1 mouse cellular context compared by ENCODE assay signal in genomic region chr10:60277207-60278005, GRCm38 (mm10).
TF ChIP-seq lines count a peak whose summit lies in the region.

Psap (plus strand) TSS chr10:60277627.

TF ChIP-seq in CH12.LX, 34 proteins besides CTCF, POLR2A, EP300 and RAD21 (continued from another document):
- TF ChIP-seq NELFE (IDR thresholded peaks at IDR 0.05; ENCODE audit: low read depth, low read length) (peak; percentile 83), MAZ (IDR thresholded peaks at IDR 0.05; ENCODE audit: low read depth, low read length) (peak; percentile 91), BHLHE40 (IDR thresholded peaks at IDR 0.05; ENCODE audit: low read depth, low read length) (no peak; the same call in 1 of the 2 replicates), TCF12 (IDR thresholded peaks at IDR 0.05; ENCODE audit: low read depth, low read length) (peak; percentile 81), JUND (conservative IDR thresholded peaks at IDR 0.05; ENCODE audit: low read depth, low read length) (no peak), E2F4 (IDR thresholded peaks at IDR 0.05; ENCODE audit: insufficient replicate concordance, low read depth, low read length) (peak; percentile 88; the same call in 1 of the 2 replicates), NRF1 (IDR thresholded peaks at IDR 0.05; ENCODE audit: low read depth, low read length) (peak; percentile 91), IRF4 (IDR thresholded peaks at IDR 0.05; ENCODE audit: low read depth, low read length) (peak; percentile 71), MYC (IDR thresholded peaks at IDR 0.05; ENCODE audit: low read depth, low read length) (no peak), JUN (IDR thresholded peaks at IDR 0.05; ENCODE audit: insufficient read depth, low read depth, low read length) (no peak), HCFC1 (IDR thresholded peaks at IDR 0.05; ENCODE audit: low read depth, low read length) (peak; percentile 47)
